Mouse (Mus musculus) stomach, embryonic 15.5 days (tissue): ENCODE results near the gene Rad23a. TPM values are rescaled to one million over a fixed set of nuclear protein-coding genes. Genes with fewer than 3 reads are reported as not detected.
A peak's percentile ranks its signal among the peaks of the same experiment; 100 is the strongest.

ENCODE experiments used
- ATAC-seq: fragments of 200-750 bp; cut with Nextera tagmentation; 2 replicates; pipeline ENCODE4 v1.8.0; 2017; ENCODE audit warnings: low read depth, moderate number of reproducible peaks, moderate TSS enrichment; ENCODE audit not compliant: insufficient read depth, low FRiP score
- H3K27ac ChIP-seq: fragments of 300-500 bp; sonication (generic); 2 replicates; pipeline ENCODE4 v1.5.1; 2015; ENCODE audit warnings: mild to moderate bottlenecking, inconsistent platforms
- H3K27me3 ChIP-seq: fragments of 300-500 bp; sonication (generic); replicated peaks from 2 replicates; pipeline ENCODE4 v1.6.1; 2015; ENCODE audit warnings: inconsistent platforms
- H3K36me3 ChIP-seq: fragments of 300-500 bp; sonication (generic); 2 replicates; pipeline ENCODE4 v1.6.1; 2015; ENCODE audit warnings: inconsistent platforms
- H3K4me1 ChIP-seq: fragments of 300-500 bp; sonication (generic); 2 replicates; pipeline ENCODE4 v1.6.1; 2015; ENCODE audit warnings: inconsistent platforms
- H3K4me2 ChIP-seq: fragments of 300-500 bp; sonication (generic); 2 replicates; pipeline ENCODE4 v1.6.1; 2015; ENCODE audit warnings: mild to moderate bottlenecking, inconsistent platforms
- H3K4me3 ChIP-seq: fragments of 300-500 bp; sonication (generic); replicated peaks from 2 replicates; pipeline ENCODE4 v1.5.1; 2015; ENCODE audit warnings: inconsistent platforms
- H3K9ac ChIP-seq: fragments of 300-500 bp; sonication (generic); 2 replicates; pipeline ENCODE4 v1.6.1; 2015; ENCODE audit warnings: inconsistent platforms
- H3K9me3 ChIP-seq: fragments of 300-500 bp; sonication (generic); 2 replicates; pipeline ENCODE4 v1.6.1; 2016; ENCODE audit warnings: inconsistent platforms
- WGBS: fragments of 180-500 bp; shearing (Covaris S2); methylation state at CpG from one replicate; pipeline ENCODE4 v1.1.7; 2015; 5-methylcytosine and 5-hydroxymethylcytosine counted together
- polyA plus RNA-seq: library from polyadenylated mRNA; unstranded; fragments of >200 nt; fragmentation: Nextera tagmentation; extraction: Ambion mirVana; gene quantifications from 2 replicates; pipeline ENCODE4 v1.2.1, GENCODE M21; 2015

The Rad23a gene
- polyA plus RNA-seq, 1 experiment from 2014 or later: 130 TPM

DNA sequence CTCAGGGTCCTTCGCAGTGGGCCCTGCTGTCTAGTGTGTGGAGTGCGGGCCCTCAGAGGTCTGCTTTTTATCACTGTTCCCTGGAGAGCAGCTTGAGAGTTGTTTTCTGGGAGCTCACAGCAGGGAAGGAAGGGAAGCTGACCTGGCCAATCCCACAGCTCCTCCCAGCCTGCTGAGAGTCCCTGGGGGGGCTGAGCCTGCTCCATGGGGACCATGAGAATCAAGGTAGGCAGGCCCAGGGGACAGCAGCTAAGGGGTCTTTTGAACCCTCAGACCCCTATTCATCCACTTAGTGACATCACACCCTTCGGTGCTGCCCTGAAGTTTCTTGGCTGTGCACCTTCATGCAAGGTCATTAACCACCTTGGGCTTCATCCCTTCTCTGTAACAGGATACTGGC, 17.7 kb downstream of the Rad23a start, which contains the start of gene Dand5:
Dand5 (minus strand) TSS at position 101 of the 400 bp plus-strand sequence.
- H3K4me3 ChIP-seq: no peak within 1 kb of the TSS
- H3K4me2 ChIP-seq: peak within 1 kb of the TSS; percentile 53
- no peak within 1 kb of the TSS for H3K27ac ChIP-seq
- H3K36me3 ChIP-seq: no peaks in the 10 kb centered on the region
- peaks cover 7% of the 10 kb centered on the region; the same call in 1 of the 2 replicates for H3K4me1 ChIP-seq
- ATAC-seq: no peak
- H3K9me3 ChIP-seq: no peaks in the 10 kb centered on the region
- WGBS: 34% methylated on average over 3 of the region's 3 CpGs
- H3K27me3 ChIP-seq: no peaks in the 10 kb centered on the region
- no peak within 1 kb of the TSS for H3K9ac ChIP-seq

DNA sequence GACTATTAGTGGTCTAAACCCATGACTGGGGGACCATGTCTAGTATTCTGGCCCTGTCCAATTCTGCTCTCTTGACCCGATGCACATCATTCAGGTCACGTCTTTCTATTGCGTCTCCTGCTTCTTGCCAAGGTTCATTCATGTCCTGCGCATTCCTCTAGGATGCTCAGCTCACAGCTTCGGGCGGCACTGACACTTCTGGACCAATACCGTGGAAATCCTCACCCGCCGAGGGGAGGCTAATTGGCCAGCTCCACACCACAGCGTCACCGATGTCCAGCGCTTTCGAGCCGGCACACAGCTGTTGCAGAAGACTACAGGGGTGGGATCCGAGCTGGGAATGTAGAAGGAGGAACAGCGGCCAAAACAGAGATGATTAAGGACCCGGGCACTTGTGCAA, 24.3 kb downstream of the Rad23a start:
- Histone ChIP-seq H3K9me3 (no peaks in the 10 kb centered on the region), H3K4me2 (no peak overlapping the region), H3K9ac (no peak overlapping the region), H3K4me3 (no peak overlapping the region), H3K4me1 (0 out of 2 replicates have a peak, but pooled peaks cover 4% of the 10 kb centered on the region), H3K27ac (no peak overlapping the region), H3K36me3 (no peaks in the 10 kb centered on the region), H3K27me3 (peaks cover 10% of the 10 kb centered on the region; the same call in 1 of the 2 replicates)
- 75% methylated on average over 17 of the region's 17 CpGs for WGBS
- ATAC-seq: no peak

DNA sequence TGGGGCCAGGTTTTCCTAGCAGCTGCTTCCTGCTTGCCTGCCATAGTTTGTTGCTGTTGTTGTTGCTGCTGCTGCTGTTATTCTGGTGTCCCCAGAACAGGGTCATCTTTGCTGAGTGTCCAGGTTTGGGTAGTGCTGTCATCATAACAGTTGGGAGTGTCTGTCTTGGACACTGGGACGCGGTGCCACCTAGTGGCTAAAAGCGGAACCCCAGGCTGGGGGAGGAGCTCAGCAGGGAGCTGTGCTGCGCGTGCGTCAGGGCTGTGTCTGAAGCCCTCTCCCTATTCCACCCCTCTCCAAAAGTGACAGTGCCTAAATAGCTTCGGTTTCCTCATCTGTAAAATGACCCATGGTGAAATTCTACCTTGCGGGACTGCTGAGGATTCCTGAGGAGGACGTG, 24.9 kb downstream of the Rad23a start:
- Histone ChIP-seq H3K4me3 (no peak overlapping the region), H3K4me2 (no peak overlapping the region), H3K4me1 (0 out of 2 replicates have a peak, but pooled peaks cover 6% of the 10 kb centered on the region), H3K9ac (no peak overlapping the region), H3K9me3 (no peaks in the 10 kb centered on the region), H3K27ac (no peak overlapping the region), H3K36me3 (no peaks in the 10 kb centered on the region), H3K27me3 (peaks cover 10% of the 10 kb centered on the region; the same call in 1 of the 2 replicates)
- 10% methylated on average over 9 of the region's 9 CpGs for WGBS
- ATAC-seq: peak; percentile 65

DNA sequence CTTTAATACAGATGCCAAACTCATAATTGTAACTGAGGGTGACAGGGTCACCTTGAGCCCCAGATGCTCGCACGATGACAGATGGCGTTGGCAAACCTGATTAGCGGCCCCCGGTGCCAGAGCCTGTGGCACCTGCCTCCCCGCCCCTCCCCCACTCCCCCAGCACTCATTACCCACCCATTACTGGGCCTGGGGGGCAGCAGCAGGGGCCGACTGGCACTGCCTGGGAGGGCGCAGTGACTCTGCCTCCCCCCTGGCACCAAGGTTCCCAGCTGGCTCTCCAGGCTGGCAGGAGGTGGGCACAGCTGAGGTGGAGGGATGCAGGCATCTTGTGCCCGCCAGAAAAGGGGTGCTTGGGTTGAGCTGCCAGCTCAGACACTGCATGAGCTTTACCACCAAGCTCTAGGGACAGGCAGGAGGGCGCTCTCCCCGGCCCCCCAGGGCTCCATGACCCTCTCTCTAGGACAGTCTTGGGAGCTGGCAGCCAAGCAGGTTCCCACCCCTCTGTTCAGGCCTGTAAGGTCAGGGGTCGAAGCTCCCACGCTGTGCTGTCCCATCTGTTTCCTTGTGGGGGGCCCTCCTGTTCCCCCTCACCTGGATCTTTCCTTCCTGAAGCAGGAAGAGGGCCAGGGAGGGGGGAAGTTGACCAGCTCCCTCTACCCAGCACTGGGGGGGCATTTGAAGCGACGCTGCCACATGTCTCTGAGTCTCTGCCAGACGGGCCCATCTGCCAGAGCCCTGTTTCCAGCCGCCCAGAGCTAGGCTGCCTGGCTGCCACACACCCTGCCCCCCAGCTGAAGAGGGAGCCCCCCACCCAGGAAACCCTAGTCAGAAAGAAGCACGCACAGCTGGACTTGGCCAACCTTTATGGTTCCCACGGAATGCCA, 25.7 kb downstream of the Rad23a start:
- Histone ChIP-seq H3K4me2 (no peak overlapping the region), H3K27me3 (peaks cover 10% of the 10 kb centered on the region), H3K27ac (no peak overlapping the region), H3K4me1 (0 out of 2 replicates have a peak, but pooled peaks cover 8% of the 10 kb centered on the region), H3K36me3 (no peaks in the 10 kb centered on the region), H3K9ac (no peak overlapping the region), H3K9me3 (no peaks in the 10 kb centered on the region), H3K4me3 (no peak overlapping the region)
- WGBS: 41% methylated on average over 19 of the region's 19 CpGs
- no peak for ATAC-seq

DNA sequence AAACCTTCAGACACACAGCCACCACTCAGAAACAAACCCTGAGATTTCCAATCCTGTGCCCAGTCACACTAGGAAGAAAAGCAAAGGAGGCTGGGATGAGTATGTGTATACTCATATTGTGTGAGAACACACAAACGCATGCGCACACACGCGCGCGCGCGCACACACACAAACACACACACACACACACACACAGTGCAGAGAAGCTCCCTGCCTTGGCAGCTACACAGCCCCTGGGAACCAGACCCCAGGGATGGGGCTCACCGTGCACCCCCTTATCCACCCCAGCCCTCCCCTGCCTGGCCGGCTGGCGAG, 26.3 kb downstream of the Rad23a start:
- H3K27me3 ChIP-seq: peaks cover 11% of the 10 kb centered on the region
- no peak overlapping the region for H3K9ac ChIP-seq
- no peak overlapping the region for H3K27ac ChIP-seq
- H3K36me3 ChIP-seq: no peaks in the 10 kb centered on the region
- 86% methylated on average over 11 of the region's 11 CpGs for WGBS
- ATAC-seq: no peak
- no peak overlapping the region for H3K4me2 ChIP-seq
- H3K4me1 ChIP-seq: 0 out of 2 replicates have a peak, but pooled peaks cover 8% of the 10 kb centered on the region
- no peaks in the 10 kb centered on the region for H3K9me3 ChIP-seq
- no peak overlapping the region for H3K4me3 ChIP-seq

DNA sequence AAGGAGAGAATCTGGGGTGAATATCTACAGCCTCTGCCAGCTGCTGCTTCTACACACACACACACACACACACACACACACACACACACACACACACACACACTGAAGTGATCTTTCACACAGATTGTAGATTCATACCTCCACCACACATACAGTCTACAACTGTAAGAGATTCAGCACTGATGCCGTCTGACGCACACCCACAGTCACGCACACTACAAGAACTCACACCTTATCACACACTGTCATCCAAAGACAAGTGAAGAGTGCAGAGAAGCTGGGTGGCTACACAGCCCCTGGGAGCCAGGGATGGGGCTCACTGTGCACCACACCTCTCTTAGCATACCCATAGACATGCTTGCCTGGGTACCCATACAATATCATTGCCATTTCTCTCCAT, 26.6 kb downstream of the Rad23a start:
- Histone ChIP-seq H3K27me3 (peaks cover 14% of the 10 kb centered on the region), H3K4me3 (no peak overlapping the region), H3K4me2 (no peak overlapping the region), H3K4me1 (0 out of 2 replicates have a peak, but pooled peaks cover 8% of the 10 kb centered on the region), H3K9ac (no peak overlapping the region), H3K36me3 (no peaks in the 10 kb centered on the region), H3K9me3 (no peaks in the 10 kb centered on the region), H3K27ac (no peak overlapping the region)
- 84% methylated on average over 3 of the region's 3 CpGs for WGBS
- ATAC-seq: no peak

DNA sequence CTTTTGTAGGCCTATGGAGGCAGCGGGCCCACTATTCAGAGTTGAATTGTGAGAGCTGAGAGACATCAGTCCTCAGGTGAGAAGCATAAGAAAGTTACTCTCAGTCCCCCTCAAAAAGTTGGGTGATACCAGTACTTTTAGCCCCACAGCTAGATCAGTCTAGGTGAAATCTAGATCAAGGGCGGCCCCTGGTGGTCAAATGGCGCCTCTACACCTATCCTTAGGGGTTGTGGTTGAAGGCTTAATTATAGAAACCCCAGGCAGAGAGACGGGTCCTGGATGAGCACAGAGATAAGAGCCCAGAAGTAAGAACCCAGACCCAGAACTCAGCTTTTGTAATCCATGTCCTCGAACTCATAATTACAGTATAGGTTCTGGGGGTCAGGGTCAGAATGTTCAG, 27.4 kb downstream of the Rad23a start:
- Histone ChIP-seq H3K36me3 (no peaks in the 10 kb centered on the region), H3K9me3 (no peaks in the 10 kb centered on the region), H3K4me3 (no peak overlapping the region), H3K4me2 (no peak overlapping the region), H3K27me3 (peaks cover 20% of the 10 kb centered on the region), H3K4me1 (0 out of 2 replicates have a peak, but pooled peaks cover 8% of the 10 kb centered on the region), H3K27ac (no peak overlapping the region), H3K9ac (no peak overlapping the region)
- 4% methylated on average over 5 of the region's 5 CpGs for WGBS
- ATAC-seq: no peak

DNA sequence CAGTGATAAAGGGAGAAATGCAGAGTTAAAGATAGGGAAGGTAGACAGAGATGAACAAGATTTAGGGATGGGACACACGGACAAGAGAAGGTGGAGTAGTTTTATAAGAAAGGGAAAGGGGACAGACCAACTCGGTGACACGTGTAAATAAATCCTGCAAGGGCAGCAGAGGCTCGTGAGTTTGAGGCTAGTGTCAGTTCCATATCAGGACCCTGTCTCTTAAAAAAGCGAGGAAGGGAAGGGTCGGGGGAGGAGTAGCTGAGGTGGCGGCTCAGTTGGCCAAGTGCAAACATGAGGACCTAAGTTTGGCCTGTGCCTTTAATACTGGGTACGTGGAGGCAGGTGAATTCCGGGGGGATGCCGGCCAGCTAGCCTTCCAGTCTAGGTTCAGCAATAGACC, 29.2 kb downstream of the Rad23a start:
- ATAC-seq: no peak
- Histone ChIP-seq H3K36me3 (no peaks in the 10 kb centered on the region), H3K9ac (no peak overlapping the region), H3K4me2 (peak overlapping the region; percentile 57), H3K4me3 (peak overlapping the region; percentile 32), H3K4me1 (0 out of 2 replicates have a peak, but pooled peaks cover 8% of the 10 kb centered on the region), H3K27ac (no peak overlapping the region), H3K9me3 (no peaks in the 10 kb centered on the region), H3K27me3 (peaks cover 25% of the 10 kb centered on the region)
- 27% methylated on average over 10 of the region's 10 CpGs for WGBS

DNA sequence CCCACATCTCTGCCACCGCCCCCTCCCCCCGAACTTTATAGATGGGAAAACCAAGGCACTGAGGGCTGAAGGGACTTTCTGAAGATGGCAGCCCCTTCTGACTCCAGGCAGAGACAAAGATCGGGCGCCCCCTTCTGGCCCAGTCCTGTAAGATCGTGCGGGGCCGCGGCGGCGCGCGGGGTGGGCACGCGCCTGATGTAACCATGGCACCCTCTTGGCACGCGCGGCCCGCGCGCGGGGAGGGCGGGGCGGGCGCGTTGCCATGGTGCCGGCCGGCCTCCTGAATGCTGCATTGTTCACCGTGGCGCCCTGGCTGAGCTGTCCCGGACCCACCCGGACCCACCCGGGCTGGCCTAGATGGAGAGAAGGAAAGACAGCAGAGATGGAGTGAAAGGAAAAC, 29.6 kb downstream of the Rad23a start:
- peaks cover 25% of the 10 kb centered on the region for H3K27me3 ChIP-seq
- peak overlapping the region; percentile 32 for H3K4me3 ChIP-seq
- ATAC-seq: peak; percentile 82
- H3K36me3 ChIP-seq: no peaks in the 10 kb centered on the region
- under 1% methylated on average over 32 of the region's 32 CpGs for WGBS
- H3K4me2 ChIP-seq: peak overlapping the region; percentile 57
- 0 out of 2 replicates have a peak, but pooled peaks cover 8% of the 10 kb centered on the region for H3K4me1 ChIP-seq
- no peaks in the 10 kb centered on the region for H3K9me3 ChIP-seq
- no peak overlapping the region for H3K27ac ChIP-seq
- no peak overlapping the region for H3K9ac ChIP-seq

DNA sequence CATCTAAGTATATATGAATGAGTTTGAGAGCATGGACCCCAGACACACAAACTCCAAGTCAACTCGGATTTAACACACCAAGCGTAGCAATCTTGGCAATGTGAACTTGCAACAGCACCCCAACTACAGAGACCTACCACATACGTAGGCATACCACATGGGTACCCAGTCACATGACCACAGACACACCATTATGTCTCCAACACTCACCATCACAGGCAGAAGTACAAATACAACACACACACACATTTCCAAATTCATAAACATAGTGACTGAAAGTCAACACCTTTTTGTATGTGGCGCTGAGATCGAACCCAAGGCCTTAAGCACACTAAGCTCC, 30.6 kb downstream of the Rad23a start:
- no peaks in the 10 kb centered on the region for H3K36me3 ChIP-seq
- no peak overlapping the region for H3K9ac ChIP-seq
- H3K27ac ChIP-seq: no peak overlapping the region
- ATAC-seq: no peak
- H3K4me2 ChIP-seq: no peak overlapping the region
- peaks cover 27% of the 10 kb centered on the region for H3K27me3 ChIP-seq
- 0 out of 2 replicates have a peak, but pooled peaks cover 4% of the 10 kb centered on the region for H3K4me1 ChIP-seq
- WGBS: 85% methylated on average over 5 of the region's 5 CpGs
- H3K9me3 ChIP-seq: no peaks in the 10 kb centered on the region
- H3K4me3 ChIP-seq: no peak overlapping the region

DNA sequence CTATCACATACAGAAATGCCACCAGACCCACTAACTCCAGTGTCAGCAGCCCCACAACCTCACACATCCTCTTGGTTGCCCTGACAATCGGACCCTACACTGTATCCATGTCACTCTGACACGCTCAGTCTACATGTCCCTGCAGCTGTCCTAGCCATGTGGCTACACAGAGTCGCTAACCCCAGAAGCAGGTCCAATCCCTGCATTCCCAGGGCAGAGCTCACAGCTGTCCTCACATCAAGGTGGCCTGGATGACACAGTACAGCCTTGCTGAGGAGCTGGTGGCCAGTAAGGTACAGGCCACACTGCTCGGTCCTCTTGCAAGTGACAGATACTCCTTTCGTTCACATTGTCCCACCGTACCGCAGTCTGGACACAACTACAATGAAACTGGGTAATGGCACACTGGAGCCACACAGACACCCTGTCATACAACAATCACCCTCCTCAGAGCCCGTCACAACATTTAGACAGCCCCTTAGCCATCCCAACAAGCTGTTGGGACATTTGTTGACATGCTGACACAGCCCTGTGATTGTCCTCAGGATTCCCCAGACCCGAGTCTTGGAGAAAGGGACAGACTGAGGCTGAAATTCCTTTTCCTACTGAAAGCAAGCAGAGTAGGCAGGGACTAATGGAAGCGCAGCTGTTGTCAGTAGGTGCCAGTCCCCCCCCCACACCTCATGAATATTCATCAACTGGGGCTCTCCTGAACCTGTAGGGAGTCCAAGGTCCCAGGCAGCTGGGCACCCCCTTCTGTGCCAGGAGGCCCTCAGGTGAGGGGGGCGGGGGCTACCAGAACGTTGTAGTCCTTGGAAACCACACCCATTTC, 31.1 kb downstream of the Rad23a start:
- peaks cover 33% of the 10 kb centered on the region for H3K27me3 ChIP-seq

DNA sequence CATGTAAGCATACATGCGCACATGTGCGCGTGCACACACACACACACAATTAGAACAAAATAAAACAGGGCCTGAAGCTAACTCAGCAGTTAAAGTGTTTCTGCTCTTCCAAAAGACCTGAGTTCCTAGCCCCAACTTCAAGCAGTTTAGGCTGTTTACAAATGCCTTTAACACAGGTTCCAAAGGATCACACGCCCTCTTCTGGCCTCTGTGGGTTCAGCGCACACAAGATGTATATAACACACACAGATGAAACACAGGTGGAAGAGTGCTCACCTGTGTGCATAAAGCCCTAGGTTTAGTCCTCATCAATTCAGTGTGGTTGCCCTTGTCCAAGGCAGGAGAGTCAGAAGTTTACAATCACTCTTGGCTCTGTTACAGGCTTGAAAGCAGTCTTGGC, 34.4 kb downstream of the Rad23a start:
- H3K4me1 ChIP-seq: peaks cover 7% of the 10 kb centered on the region; the same call in 1 of the 2 replicates
- no peak overlapping the region for H3K4me3 ChIP-seq
- H3K27me3 ChIP-seq: peaks cover 30% of the 10 kb centered on the region
- no peaks in the 10 kb centered on the region for H3K36me3 ChIP-seq
- H3K27ac ChIP-seq: no peak overlapping the region
- no peak overlapping the region for H3K4me2 ChIP-seq
- no peak for ATAC-seq
- no peaks in the 10 kb centered on the region for H3K9me3 ChIP-seq
- no peak overlapping the region for H3K9ac ChIP-seq
- 95% methylated on average over 5 of the region's 5 CpGs for WGBS

More for the DNA sequence above, 31.1 kb downstream of the Rad23a start:
- WGBS: 58% methylated on average over 12 of the region's 12 CpGs
- no peak overlapping the region for H3K27ac ChIP-seq
- H3K4me1 ChIP-seq: 0 out of 2 replicates have a peak, but pooled peaks cover 4% of the 10 kb centered on the region
- no peak overlapping the region for H3K9ac ChIP-seq
- no peak for ATAC-seq
- no peaks in the 10 kb centered on the region for H3K9me3 ChIP-seq
- H3K4me3 ChIP-seq: no peak overlapping the region
- H3K4me2 ChIP-seq: no peak overlapping the region
- H3K36me3 ChIP-seq: no peaks in the 10 kb centered on the region
